Mouse (Mus musculus) midbrain, embryonic 14.5 days (tissue): Measurements from ENCODE around the gene Slf2. TPM values are rescaled to one million over a fixed set of nuclear protein-coding genes. Genes with fewer than 3 reads are reported as not detected.

Experiments used
- ATAC-seq: fragments of 200-750 bp; cut with Nextera tagmentation; 2 replicates; pipeline ENCODE4 v1.8.0; 2017; ENCODE audit warnings: moderate number of reproducible peaks, moderate library complexity; ENCODE audit not compliant: low FRiP score, low TSS enrichment
- DNase-seq: peaks from one replicate; pipeline ENCODE4 v3.0.0-alpha.2; 2015
- H3K27ac ChIP-seq: fragments of 300-500 bp; sonication (generic); replicated peaks from 2 replicates; pipeline ENCODE4 v1.5.1; 2014; ENCODE audit warnings: mild to moderate bottlenecking, low read depth, low read length, moderate library complexity
- H3K27me3 ChIP-seq: fragments of 300-500 bp; sonication (generic); 2 replicates; pipeline ENCODE4 v1.6.1; 2014; ENCODE audit warnings: low read length, control low read depth, mixed read lengths; ENCODE audit not compliant: control insufficient read depth, insufficient read depth
- H3K36me3 ChIP-seq: fragments of 300-500 bp; sonication (generic); 2 replicates; pipeline ENCODE4 v1.6.1; 2014; ENCODE audit warnings: low read length, control low read depth; ENCODE audit not compliant: control insufficient read depth, insufficient read depth
- H3K4me1 ChIP-seq: fragments of 300-500 bp; sonication (generic); 2 replicates; pipeline ENCODE4 v1.6.1; 2014; ENCODE audit warnings: mild to moderate bottlenecking, antibody characterized with exemption, low read length, control low read depth; ENCODE audit not compliant: control insufficient read depth, insufficient read depth
- H3K4me2 ChIP-seq: fragments of 300-500 bp; sonication (generic); 2 replicates; pipeline ENCODE4 v1.6.1; 2014; ENCODE audit warnings: mild to moderate bottlenecking, low read length, moderate library complexity
- H3K4me3 ChIP-seq: fragments of 300-500 bp; sonication (generic); replicated peaks from 2 replicates; pipeline ENCODE4 v1.5.1; 2014; ENCODE audit warnings: low read depth, low read length
- H3K9ac ChIP-seq: fragments of 300-500 bp; sonication (generic); replicated peaks from 2 replicates; pipeline ENCODE4 v1.6.1; 2014; ENCODE audit warnings: mild to moderate bottlenecking, low read length, moderate library complexity
- H3K9me3 ChIP-seq: fragments of 300-500 bp; sonication (generic); 2 replicates; pipeline ENCODE4 v1.6.1; 2016; ENCODE audit warnings: low read length, control low read depth, mixed read lengths; ENCODE audit not compliant: control insufficient read depth
- WGBS: fragments of 180-500 bp; shearing (Covaris S2); extraction: QIAGEN DNeasy Blood & Tissue Kit; methylation state at CpG from one replicate; pipeline ENCODE4 v1.1.7; 2014; 5-methylcytosine and 5-hydroxymethylcytosine counted together
- polyA plus RNA-seq: library from polyadenylated mRNA; unstranded; fragments of >200 nt; fragmentation: Nextera tagmentation; extraction: Ambion mirVana; gene quantifications from 2 replicates; pipeline ENCODE4 v1.2.1, GENCODE M21; 2014

Slf2 gene
- polyA plus RNA-seq, 1 experiment from 2014 or later: 37.4 TPM

DNA sequence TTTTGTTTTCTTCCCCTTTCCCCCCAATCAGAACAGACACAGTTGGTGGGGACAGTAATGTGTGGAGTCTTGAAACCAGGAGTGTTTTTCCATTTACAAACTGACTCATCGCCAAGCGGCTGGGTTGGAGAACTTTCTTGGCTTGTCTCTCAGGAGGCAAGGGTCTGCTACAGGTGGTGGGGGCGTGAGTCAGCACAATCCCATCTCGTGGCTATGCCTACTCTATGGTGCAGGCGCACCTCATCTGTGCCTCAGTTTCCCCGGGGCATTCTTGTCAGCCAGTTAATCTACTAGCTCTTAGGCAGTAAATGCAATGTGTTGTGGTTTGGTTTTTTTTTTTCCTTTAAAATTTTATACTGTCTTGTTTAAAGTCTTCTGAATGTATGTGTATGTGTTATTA is 52.4 kb downstream of the Slf2 start:
- Histone ChIP-seq H3K9me3 (no peaks in the 10 kb centered on the region), H3K9ac (no peak overlapping the region), H3K4me2 (no peak overlapping the region), H3K4me1 (no peaks in the 10 kb centered on the region; the same call in 1 of the 2 replicates), H3K36me3 (peaks cover 36% of the 10 kb centered on the region), H3K4me3 (no peak overlapping the region), H3K27ac (no peak overlapping the region), H3K27me3 (no peaks in the 10 kb centered on the region)
- DNase-seq (no peak), ATAC-seq (no peak)
- 93% methylated on average over 6 of the region's 6 CpGs for WGBS

DNA sequence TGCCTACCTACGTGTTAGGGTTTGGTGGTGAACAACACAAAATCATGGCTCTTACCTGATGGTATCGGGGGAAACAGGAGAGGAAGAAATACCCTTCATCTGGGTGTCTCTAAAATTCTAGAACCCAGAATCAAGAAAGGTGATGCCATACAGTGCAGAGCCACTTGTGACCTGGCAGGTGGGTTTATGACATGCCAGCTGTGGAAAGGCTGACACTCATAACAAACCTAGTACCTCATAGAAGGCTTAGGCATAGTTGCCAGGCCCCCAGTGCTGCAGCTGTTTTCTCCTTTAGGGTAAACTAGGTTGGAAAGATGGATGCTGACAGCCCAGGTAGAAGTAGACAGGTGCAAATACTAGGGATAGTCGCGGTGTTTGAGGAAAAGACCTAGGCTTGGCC is 53.5 kb downstream of the Slf2 start:
- WGBS: 95% methylated on average over 4 of the region's 4 CpGs
- H3K27me3 ChIP-seq: no peaks in the 10 kb centered on the region
- no peak for DNase-seq
- no peak overlapping the region for H3K4me2 ChIP-seq
- no peak overlapping the region for H3K4me3 ChIP-seq
- H3K27ac ChIP-seq: no peak overlapping the region
- no peaks in the 10 kb centered on the region for H3K9me3 ChIP-seq
- H3K4me1 ChIP-seq: no peaks in the 10 kb centered on the region; the same call in 1 of the 2 replicates
- H3K36me3 ChIP-seq: peaks cover 26% of the 10 kb centered on the region
- ATAC-seq: no peak
- H3K9ac ChIP-seq: no peak overlapping the region

DNA sequence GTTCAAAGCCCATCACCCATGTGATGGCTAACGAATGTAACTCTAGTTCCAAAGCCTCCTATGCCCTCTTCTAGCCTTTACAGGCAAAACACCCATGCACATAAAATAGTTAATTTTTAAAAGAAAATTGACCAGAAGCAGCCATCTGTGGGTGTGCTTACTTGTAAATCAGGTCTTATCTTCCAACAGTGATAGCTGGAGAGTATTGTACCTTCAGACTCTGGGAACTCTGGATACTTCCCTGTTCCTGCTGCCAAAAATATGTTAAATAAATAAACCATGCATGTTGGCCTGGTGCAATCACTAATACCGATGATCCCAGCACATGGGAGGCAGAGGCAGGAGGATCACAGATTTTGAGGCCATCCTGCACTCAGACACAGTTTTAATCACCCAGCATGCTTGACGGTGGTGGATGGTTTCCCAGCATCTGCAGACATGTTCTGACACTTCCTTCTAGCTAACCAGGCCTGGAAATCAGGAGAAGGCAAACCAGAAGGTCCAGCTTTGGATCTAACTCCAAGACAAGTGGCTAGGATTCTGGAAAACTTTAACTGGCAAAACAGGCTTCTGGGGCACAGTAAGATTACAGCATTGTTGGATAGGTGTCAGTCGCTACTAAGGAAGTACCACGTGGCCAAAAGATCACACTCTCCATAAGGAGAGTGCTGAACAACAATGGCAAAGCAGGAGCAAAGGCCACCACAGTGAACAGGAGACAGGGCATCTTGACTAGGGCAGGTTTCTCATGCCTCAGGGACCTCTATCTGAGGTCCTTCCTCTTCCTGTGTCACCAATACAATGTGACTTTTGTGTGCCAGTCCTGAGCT is 54.4 kb downstream of the Slf2 start:
- no peaks in the 10 kb centered on the region for H3K27me3 ChIP-seq
- peaks cover 17% of the 10 kb centered on the region for H3K36me3 ChIP-seq
- no peak overlapping the region for H3K27ac ChIP-seq
- H3K9ac ChIP-seq: no peak overlapping the region
- no peaks in the 10 kb centered on the region for H3K9me3 ChIP-seq
- H3K4me3 ChIP-seq: no peak overlapping the region
- DNase-seq (no peak), ATAC-seq (no peak)
- peaks cover 8% of the 10 kb centered on the region for H3K4me1 ChIP-seq
- 69% methylated on average over 5 of the region's 5 CpGs for whole genome bisulfite sequencing
- no peak overlapping the region for H3K4me2 ChIP-seq

DNA sequence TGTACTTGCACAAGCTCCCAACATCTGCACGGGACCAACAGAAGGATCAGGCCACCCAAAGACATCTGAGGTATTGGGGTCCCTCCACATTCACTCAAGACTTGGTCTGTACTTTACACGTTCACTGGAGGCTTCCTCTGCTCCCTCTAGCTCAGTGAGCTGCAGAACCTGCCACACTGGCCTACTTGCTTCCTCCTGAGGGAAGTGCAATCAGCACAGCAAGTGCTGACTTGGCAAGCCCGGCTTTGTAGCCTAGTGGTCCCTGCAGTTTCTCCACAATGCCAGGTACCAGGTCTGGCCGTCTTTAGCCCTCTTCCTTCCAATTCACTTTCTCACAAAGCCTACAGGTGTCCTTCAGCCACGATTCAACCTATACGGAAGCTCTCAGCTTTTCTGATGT is 56.1 kb downstream of the Slf2 start:
- H3K36me3 ChIP-seq: peaks cover 4% of the 10 kb centered on the region
- no peaks in the 10 kb centered on the region for H3K9me3 ChIP-seq
- no peak for ATAC-seq
- H3K9ac ChIP-seq: no peak overlapping the region
- no peak overlapping the region for H3K4me3 ChIP-seq
- peaks cover 23% of the 10 kb centered on the region for H3K4me1 ChIP-seq
- no peaks in the 10 kb centered on the region for H3K27me3 ChIP-seq
- H3K4me2 ChIP-seq: no peak overlapping the region
- no peak for DNase-seq
- no peak overlapping the region for H3K27ac ChIP-seq
- 70% methylated on average over 6 of the region's 6 CpGs for WGBS

DNA sequence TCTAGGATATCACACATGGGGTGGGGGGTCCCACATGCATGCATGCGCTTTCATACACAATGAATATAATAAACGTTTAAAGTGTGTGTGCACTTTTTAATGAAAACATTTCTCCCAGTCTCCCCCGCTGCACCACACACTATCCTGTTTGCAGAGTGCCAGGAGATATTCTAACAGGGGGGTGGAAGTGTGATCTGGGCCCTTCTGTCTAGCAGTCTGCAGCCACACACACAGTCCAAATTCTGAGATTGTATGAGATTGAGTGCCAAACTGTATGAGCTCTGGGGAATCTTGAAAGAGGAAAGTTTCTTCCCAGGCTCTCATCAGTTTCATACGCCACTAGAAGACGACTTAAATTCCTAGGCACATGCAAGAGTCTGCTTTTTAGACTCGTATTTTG is 56.9 kb downstream of the Slf2 start:
- no peak overlapping the region for H3K27ac ChIP-seq
- no peak overlapping the region for H3K4me2 ChIP-seq
- no peaks in the 10 kb centered on the region for H3K27me3 ChIP-seq
- H3K9ac ChIP-seq: no peak overlapping the region
- no peak for DNase-seq
- ATAC-seq: no peak
- peaks cover 9% of the 10 kb centered on the region for H3K36me3 ChIP-seq
- H3K9me3 ChIP-seq: no peaks in the 10 kb centered on the region
- no peak overlapping the region for H3K4me3 ChIP-seq
- peaks cover 23% of the 10 kb centered on the region for H3K4me1 ChIP-seq
- 54% methylated on average over 6 of the region's 6 CpGs for WGBS

DNA sequence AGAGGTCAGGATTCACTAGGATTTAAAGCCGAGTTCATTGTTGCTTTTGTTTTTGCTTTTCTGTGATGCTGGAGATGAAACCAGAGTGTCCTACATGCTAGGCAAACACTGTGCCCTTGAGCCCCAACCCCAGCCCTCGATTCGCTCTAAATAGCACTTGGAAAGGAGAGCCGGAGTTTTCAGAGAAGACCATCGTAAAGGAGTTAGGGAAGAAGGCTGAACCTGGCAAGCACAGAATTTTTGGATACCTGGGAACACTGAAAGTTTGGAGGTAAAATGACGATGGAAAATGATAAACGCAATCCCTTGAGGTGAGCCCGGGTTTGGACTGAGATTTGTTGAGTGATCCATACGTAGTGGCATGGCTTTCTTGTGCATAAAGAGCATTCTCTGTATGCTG is 57.4 kb downstream of the Slf2 start:
- ATAC-seq: no peak
- Histone ChIP-seq H3K4me2 (peak overlapping the region; percentile 70), H3K4me3 (peak overlapping the region; percentile 80), H3K4me1 (peaks cover 23% of the 10 kb centered on the region), H3K9me3 (no peaks in the 10 kb centered on the region), H3K9ac (peak overlapping the region; percentile 84), H3K27me3 (no peaks in the 10 kb centered on the region), H3K27ac (0 out of 2 replicates have a peak overlapping the region, but pooled peaks have one; percentile 73), H3K36me3 (peaks cover 14% of the 10 kb centered on the region)
- WGBS: 21% methylated on average over 9 of the region's 9 CpGs
- no peak for DNase-seq

DNA sequence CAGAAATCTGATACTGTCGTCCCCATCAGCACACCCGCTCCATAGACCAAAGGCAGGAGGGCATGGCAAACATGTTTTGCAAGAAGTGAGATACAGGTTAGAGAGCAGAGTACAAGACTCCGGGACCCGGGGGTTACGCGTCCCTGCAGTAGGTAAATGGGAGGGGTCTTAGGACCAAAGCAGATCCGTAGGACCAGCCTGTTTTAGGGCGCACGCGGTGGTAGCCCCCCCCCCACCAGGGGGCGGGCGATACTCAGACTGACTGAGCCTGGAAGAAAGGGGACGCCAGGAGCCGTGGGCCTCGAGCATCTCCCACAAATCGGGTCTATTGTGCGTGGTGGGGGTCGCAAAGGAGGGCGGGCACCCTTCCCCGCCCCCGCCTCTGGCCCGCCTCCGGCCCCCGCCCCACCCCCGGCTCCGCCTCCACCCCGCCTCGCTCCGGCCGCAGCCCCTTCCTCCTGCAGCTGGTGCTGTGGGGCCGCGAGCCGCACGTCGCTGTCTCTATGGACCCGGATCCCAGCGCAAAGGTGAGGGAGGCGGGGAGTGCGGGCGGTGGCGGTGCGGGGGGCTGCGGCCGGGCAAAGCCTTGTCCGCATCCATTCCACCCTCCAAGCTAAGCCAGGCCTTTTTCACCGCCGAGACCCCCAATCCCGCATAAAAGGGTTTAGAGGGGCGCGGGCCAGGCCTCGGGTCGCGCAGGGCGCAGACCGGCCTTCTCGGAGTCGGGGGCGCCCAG is 58.0 kb downstream of the Slf2 start, which contains the start of gene Sema4g:
Gene Sema4g (plus strand): TSS at position 271 of the 736 bp plus-strand sequence.
- no peaks in the 10 kb centered on the region for H3K9me3 ChIP-seq
- H3K4me1 ChIP-seq: peaks cover 23% of the 10 kb centered on the region
- WGBS: under 1% methylated on average over 51 of the region's 58 CpGs
- DNase-seq: peak; percentile 83
- peak; percentile 80 for ATAC-seq
- peak within 1 kb of the TSS; percentile 80 for H3K4me3 ChIP-seq
- H3K9ac ChIP-seq: peak within 1 kb of the TSS; percentile 84
- no peaks in the 10 kb centered on the region for H3K27me3 ChIP-seq
- H3K4me2 ChIP-seq: peak within 1 kb of the TSS; percentile 70
- peak within 1 kb of the TSS; percentile 73 for H3K27ac ChIP-seq
- peaks cover 17% of the 10 kb centered on the region for H3K36me3 ChIP-seq

DNA sequence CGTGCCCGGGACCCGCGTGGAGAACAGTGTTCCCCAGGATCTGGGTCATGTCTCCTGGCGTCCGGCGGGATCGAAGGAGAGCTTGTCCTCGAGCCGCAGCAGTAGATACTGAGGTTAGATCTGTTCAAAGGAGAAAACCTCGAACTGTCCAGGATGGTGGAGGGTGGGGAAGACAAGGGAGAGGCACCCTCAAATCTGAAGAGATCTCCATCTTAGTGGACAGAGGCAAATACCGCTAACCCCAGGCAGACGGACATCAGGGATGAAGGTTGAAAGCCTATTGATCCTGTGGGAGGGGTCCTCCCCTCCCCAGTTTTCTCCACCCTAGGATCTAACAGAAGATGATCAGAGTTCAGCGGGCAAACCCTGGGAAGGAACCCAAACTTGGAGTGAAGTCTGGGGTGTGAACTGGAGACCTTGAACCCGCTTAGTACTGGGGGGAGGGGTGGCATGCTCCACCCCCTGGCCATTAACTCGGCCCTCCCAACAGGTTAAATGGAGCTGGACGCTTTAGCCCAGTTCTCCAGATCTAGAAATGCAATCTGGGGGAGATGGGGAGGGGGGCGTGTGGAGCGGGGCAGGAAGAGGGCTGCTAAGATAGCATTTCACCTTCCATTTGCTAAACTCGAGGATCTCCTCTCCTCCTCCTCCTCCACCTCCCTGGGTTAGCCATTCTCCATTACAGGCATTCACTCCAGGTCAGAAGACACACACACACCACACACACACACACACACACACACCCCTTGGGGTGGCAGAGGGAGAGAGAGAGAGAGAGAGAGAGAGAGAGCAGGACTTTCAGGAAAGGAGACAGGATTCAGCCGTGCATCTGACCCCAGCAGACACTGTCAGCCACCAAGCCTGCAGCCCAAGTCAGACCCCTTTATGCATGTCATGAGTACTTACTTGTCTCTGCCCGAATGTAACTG is 58.9 kb downstream of the Slf2 start:
- Histone ChIP-seq H3K4me2 (peak overlapping the region; percentile 70), H3K27ac (peak overlapping the region; percentile 73), H3K27me3 (no peaks in the 10 kb centered on the region), H3K36me3 (peaks cover 20% of the 10 kb centered on the region), H3K9me3 (no peaks in the 10 kb centered on the region), H3K4me1 (peaks cover 23% of the 10 kb centered on the region), H3K4me3 (peak overlapping the region; percentile 80), H3K9ac (peak overlapping the region; percentile 84)
- WGBS: 4% methylated on average over 22 of the region's 22 CpGs
- ATAC-seq: no peak; the same call in 1 of the 2 replicates
- peak; percentile 9 for DNase-seq
